Mouse (Mus musculus): ENCODE measurements around the gene Yy1. TPM values are rescaled to one million over a fixed set of nuclear protein-coding genes. Genes with fewer than 3 reads are reported as not detected.

Gene Yy1
- 13.0 and 14.2 TPM in 2 replicates for polyA plus RNA-seq (2014; fragmentation: Nextera tagmentation; extraction: Ambion mirVana)

GRCm38 (mm10) chr12:108792546-108793452, at the start of gene Yy1:
TSS of gene Yy1 (plus strand) at chr12:108792973.
- Histone ChIP-seq H3K4me2 (peak within 1 kb of the TSS; percentile 76), H3K9me3 (replicated peaks; ENCODE audit: control insufficient read depth, low read length) (no peaks in the 10 kb centered on the region), H3K9ac (ENCODE audit: low read depth, low read length) (peak within 1 kb of the TSS; percentile 97), H3K27me3 (ENCODE audit: control insufficient read depth, insufficient read depth, low read length) (no peaks in the 10 kb centered on the region), H3K4me1 (ENCODE audit: control insufficient read depth, insufficient read depth, low read length) (peaks cover 15% of the 10 kb centered on the region), H3K36me3 (ENCODE audit: control insufficient read depth, insufficient read depth, low read length) (no peaks in the 10 kb centered on the region), H3K4me3 (ENCODE audit: low read depth, low read length) (peak within 1 kb of the TSS; percentile 100), H3K27ac (ENCODE audit: low read depth, low read length) (peak within 1 kb of the TSS; percentile 99)
- ATAC-seq (replicated peaks; ENCODE audit: insufficient number of reproducible peaks, low FRiP score, low TSS enrichment): peak; percentile 95
- WGBS (ENCODE audit: insufficient replicate concordance): under 1% methylated on average over 75 of the region's 127 CpGs

- Histone ChIP-seq H3K36me3 (ENCODE audit: control insufficient read depth, insufficient read depth, low read length) (no peaks in the 10 kb centered on the region), H3K9me3 (replicated peaks; ENCODE audit: control insufficient read depth, low read length) (no peaks in the 10 kb centered on the region), H3K9ac (ENCODE audit: low read depth, low read length) (no peak overlapping the region), H3K4me2 (no peak overlapping the region), H3K4me3 (ENCODE audit: low read depth, low read length) (no peak overlapping the region), H3K4me1 (ENCODE audit: control insufficient read depth, insufficient read depth, low read length) (no peaks in the 10 kb centered on the region), H3K27me3 (ENCODE audit: control insufficient read depth, insufficient read depth, low read length) (no peaks in the 10 kb centered on the region), H3K27ac (ENCODE audit: low read depth, low read length) (no peak overlapping the region)
- no peak for ATAC-seq (replicated peaks; ENCODE audit: insufficient number of reproducible peaks, low FRiP score, low TSS enrichment)
These were observed 46.8 kb upstream of the Yy1 start for GRCm38 (mm10) chr12:108745990-108746389.

- WGBS (ENCODE audit: insufficient replicate concordance): 60% methylated on average over 6 of the region's 6 CpGs
- Histone ChIP-seq H3K4me3 (ENCODE audit: low read depth, low read length) (no peak overlapping the region), H3K9ac (ENCODE audit: low read depth, low read length) (no peak overlapping the region), H3K4me1 (ENCODE audit: control insufficient read depth, insufficient read depth, low read length) (no peaks in the 10 kb centered on the region), H3K4me2 (no peak overlapping the region), H3K9me3 (replicated peaks; ENCODE audit: control insufficient read depth, low read length) (no peaks in the 10 kb centered on the region), H3K36me3 (ENCODE audit: control insufficient read depth, insufficient read depth, low read length) (no peaks in the 10 kb centered on the region), H3K27me3 (ENCODE audit: control insufficient read depth, insufficient read depth, low read length) (no peaks in the 10 kb centered on the region), H3K27ac (ENCODE audit: low read depth, low read length) (no peak overlapping the region)
- ATAC-seq (replicated peaks; ENCODE audit: insufficient number of reproducible peaks, low FRiP score, low TSS enrichment): no peak
These were observed 43.8 kb upstream of the Yy1 start for GRCm38 (mm10) chr12:108749019-108749418.

- no peak overlapping the region for H3K4me3 ChIP-seq (ENCODE audit: low read depth, low read length)
- H3K9me3 ChIP-seq (replicated peaks; ENCODE audit: control insufficient read depth, low read length): no peaks in the 10 kb centered on the region
- H3K9ac ChIP-seq (ENCODE audit: low read depth, low read length): no peak overlapping the region
- no peak for ATAC-seq (replicated peaks; ENCODE audit: insufficient number of reproducible peaks, low FRiP score, low TSS enrichment)
- H3K36me3 ChIP-seq (ENCODE audit: control insufficient read depth, insufficient read depth, low read length): no peaks in the 10 kb centered on the region
- no peak overlapping the region for H3K27ac ChIP-seq (ENCODE audit: low read depth, low read length)
- no peaks in the 10 kb centered on the region for H3K4me1 ChIP-seq (ENCODE audit: control insufficient read depth, insufficient read depth, low read length)
- H3K27me3 ChIP-seq (ENCODE audit: control insufficient read depth, insufficient read depth, low read length): no peaks in the 10 kb centered on the region
- no peak overlapping the region for H3K4me2 ChIP-seq
- WGBS (ENCODE audit: insufficient replicate concordance): 82% methylated on average over 9 of the region's 9 CpGs
These were observed 43.3 kb upstream of the Yy1 start for GRCm38 (mm10) chr12:108749454-108749853.

GRCm38 (mm10) chr12:108750226-108750625, 42.5 kb upstream of the Yy1 start:
- ATAC-seq (replicated peaks; ENCODE audit: insufficient number of reproducible peaks, low FRiP score, low TSS enrichment): no peak
- WGBS (ENCODE audit: insufficient replicate concordance): 66% methylated on average over 3 of the region's 3 CpGs
- H3K27ac ChIP-seq (ENCODE audit: low read depth, low read length): no peak overlapping the region
- no peak overlapping the region for H3K4me3 ChIP-seq (ENCODE audit: low read depth, low read length)
- H3K4me2 ChIP-seq: no peak overlapping the region
- H3K4me1 ChIP-seq (ENCODE audit: control insufficient read depth, insufficient read depth, low read length): no peaks in the 10 kb centered on the region
- H3K9me3 ChIP-seq (replicated peaks; ENCODE audit: control insufficient read depth, low read length): no peaks in the 10 kb centered on the region
- H3K27me3 ChIP-seq (ENCODE audit: control insufficient read depth, insufficient read depth, low read length): no peaks in the 10 kb centered on the region
- H3K9ac ChIP-seq (ENCODE audit: low read depth, low read length): no peak overlapping the region
- no peaks in the 10 kb centered on the region for H3K36me3 ChIP-seq (ENCODE audit: control insufficient read depth, insufficient read depth, low read length)

GRCm38 (mm10) chr12:108751790-108752189, 41.0 kb upstream of the Yy1 start:
- H3K9me3 ChIP-seq (replicated peaks; ENCODE audit: control insufficient read depth, low read length): no peaks in the 10 kb centered on the region
- no peak overlapping the region for H3K4me3 ChIP-seq (ENCODE audit: low read depth, low read length)
- no peak overlapping the region for H3K4me2 ChIP-seq
- H3K9ac ChIP-seq (ENCODE audit: low read depth, low read length): no peak overlapping the region
- no peaks in the 10 kb centered on the region for H3K36me3 ChIP-seq (ENCODE audit: control insufficient read depth, insufficient read depth, low read length)
- no peak overlapping the region for H3K27ac ChIP-seq (ENCODE audit: low read depth, low read length)
- 57% methylated on average over 9 of the region's 9 CpGs for WGBS (ENCODE audit: insufficient replicate concordance)
- H3K4me1 ChIP-seq (ENCODE audit: control insufficient read depth, insufficient read depth, low read length): no peaks in the 10 kb centered on the region
- no peak; the same call in 1 of the 2 replicates for ATAC-seq (replicated peaks; ENCODE audit: insufficient number of reproducible peaks, low FRiP score, low TSS enrichment)
- no peaks in the 10 kb centered on the region for H3K27me3 ChIP-seq (ENCODE audit: control insufficient read depth, insufficient read depth, low read length)

- Histone ChIP-seq H3K4me2 (no peak overlapping the region), H3K9ac (ENCODE audit: low read depth, low read length) (no peak overlapping the region), H3K27ac (ENCODE audit: low read depth, low read length) (no peak overlapping the region), H3K27me3 (ENCODE audit: control insufficient read depth, insufficient read depth, low read length) (no peaks in the 10 kb centered on the region), H3K36me3 (ENCODE audit: control insufficient read depth, insufficient read depth, low read length) (no peaks in the 10 kb centered on the region), H3K4me3 (ENCODE audit: low read depth, low read length) (no peak overlapping the region), H3K9me3 (replicated peaks; ENCODE audit: control insufficient read depth, low read length) (no peaks in the 10 kb centered on the region), H3K4me1 (ENCODE audit: control insufficient read depth, insufficient read depth, low read length) (no peaks in the 10 kb centered on the region)
- ATAC-seq (replicated peaks; ENCODE audit: insufficient number of reproducible peaks, low FRiP score, low TSS enrichment): no peak
- WGBS (ENCODE audit: insufficient replicate concordance): 77% methylated on average over 21 of the region's 21 CpGs
These were observed 37.6 kb upstream of the Yy1 start for GRCm38 (mm10) chr12:108755141-108755540.

- no peak for ATAC-seq (replicated peaks; ENCODE audit: insufficient number of reproducible peaks, low FRiP score, low TSS enrichment)
- Histone ChIP-seq H3K27ac (ENCODE audit: low read depth, low read length) (no peak overlapping the region), H3K9ac (ENCODE audit: low read depth, low read length) (no peak overlapping the region), H3K9me3 (replicated peaks; ENCODE audit: control insufficient read depth, low read length) (no peaks in the 10 kb centered on the region), H3K4me1 (ENCODE audit: control insufficient read depth, insufficient read depth, low read length) (no peaks in the 10 kb centered on the region), H3K27me3 (ENCODE audit: control insufficient read depth, insufficient read depth, low read length) (no peaks in the 10 kb centered on the region), H3K4me2 (no peak overlapping the region), H3K36me3 (ENCODE audit: control insufficient read depth, insufficient read depth, low read length) (no peaks in the 10 kb centered on the region), H3K4me3 (ENCODE audit: low read depth, low read length) (no peak overlapping the region)
- WGBS (ENCODE audit: insufficient replicate concordance): 88% methylated on average over 10 of the region's 10 CpGs
These were observed 36.2 kb upstream of the Yy1 start for GRCm38 (mm10) chr12:108756611-108757010.

Data from heart, embryonic 11.5 days (tissue).